Mouse (Mus musculus): ENCODE measurements around the gene Polr2h.

- 0 out of 2 replicates have a peak, but pooled peaks have one; percentile 1 for TF ChIP-seq CTCF (IDR thresholded peaks at IDR 0.05)
- peak; percentile 57 for TF ChIP-seq EP300 (IDR thresholded peaks at IDR 0.05; ENCODE audit: insufficient read depth, low read depth, low read length)
- TF ChIP-seq POLR2A (IDR thresholded peaks at IDR 0.05; ENCODE audit: insufficient read depth, low read depth, low read length), result peak; percentile 70
These were observed 24.3 kb upstream of the Polr2h start, which contains the start of gene Fam131a for GRCm38 (mm10) chr16:20693111-20693701.
